Mouse (Mus musculus): ENCODE measurements around the gene Zcrb1. TPM values are rescaled to one million over a fixed set of nuclear protein-coding genes. Genes with fewer than 3 reads are reported as not detected.
A peak's percentile ranks its signal among the peaks of the same experiment; 100 is the strongest.

The Zcrb1 gene
- polyA plus RNA-seq, 1 experiment from 2014 or later: 110 TPM

DNA sequence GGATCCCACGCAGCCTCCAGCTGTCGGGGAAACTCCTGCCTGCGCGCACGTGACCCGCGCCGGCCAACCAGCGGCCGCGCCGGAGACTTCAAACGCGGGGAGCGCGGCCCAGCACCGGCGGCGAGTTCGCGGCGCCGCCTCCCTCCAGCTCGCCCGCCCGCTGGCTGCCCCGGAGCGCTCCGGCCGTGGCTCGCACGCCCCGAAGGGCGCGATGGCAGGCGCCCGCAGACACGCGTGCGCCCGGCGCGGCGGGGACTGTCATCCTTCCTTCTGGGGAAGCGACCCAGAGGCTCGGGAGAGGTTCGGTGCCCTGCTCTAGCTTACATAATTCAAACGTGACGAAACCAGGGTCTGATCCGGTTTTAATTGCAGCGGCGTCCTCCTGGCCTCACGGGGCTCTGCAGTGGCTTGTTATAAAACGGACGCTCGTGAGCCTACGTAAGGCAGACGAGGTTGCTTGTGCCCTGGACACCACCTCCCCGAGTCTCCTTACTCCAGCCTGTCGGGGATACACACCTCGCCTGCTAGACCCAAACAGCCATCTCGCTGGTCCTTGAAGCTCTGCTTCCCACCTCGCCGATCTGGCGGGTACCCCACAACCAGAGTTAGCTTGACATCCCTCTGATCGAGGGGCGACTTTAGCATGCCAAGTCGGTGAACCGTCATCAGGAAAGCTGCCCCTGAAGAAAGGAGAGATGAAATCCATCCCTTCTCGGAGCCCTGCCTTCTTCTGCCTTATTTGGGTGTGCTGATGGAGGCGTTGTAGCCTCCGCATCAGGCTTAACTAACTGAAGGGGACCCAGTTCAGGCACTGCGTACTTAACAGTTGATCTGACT is 61.0 kb downstream of the Zcrb1 start, which contains the start of gene Yaf2:
Gene Yaf2 (minus strand): TSS at position 11 of the 837 bp plus-strand sequence.
- Histone ChIP-seq H3K9ac (ENCODE audit: low read length) (peak within 1 kb of the TSS; percentile 95), H3K4me1 (ENCODE audit: control insufficient read depth, insufficient read depth, low read length) (no peaks in the 10 kb centered on the region), H3K4me2 (ENCODE audit: low read depth, low read length) (peak within 1 kb of the TSS; percentile 93), H3K36me3 (ENCODE audit: control insufficient read depth, insufficient read depth, low read length) (no peaks in the 10 kb centered on the region), H3K4me3 (replicated peaks; ENCODE audit: low read length) (peak within 1 kb of the TSS; percentile 90), H3K27ac (ENCODE audit: low read length) (peak within 1 kb of the TSS; percentile 92), H3K9me3 (replicated peaks; ENCODE audit: control insufficient read depth, low read length) (no peaks in the 10 kb centered on the region), H3K27me3 (ENCODE audit: control insufficient read depth, insufficient read depth, low read length) (no peaks in the 10 kb centered on the region)
- under 1% methylated on average over 54 of the region's 73 CpGs for WGBS
- ATAC-seq (ENCODE audit: insufficient read depth, low FRiP score): peak; percentile 96

DNA sequence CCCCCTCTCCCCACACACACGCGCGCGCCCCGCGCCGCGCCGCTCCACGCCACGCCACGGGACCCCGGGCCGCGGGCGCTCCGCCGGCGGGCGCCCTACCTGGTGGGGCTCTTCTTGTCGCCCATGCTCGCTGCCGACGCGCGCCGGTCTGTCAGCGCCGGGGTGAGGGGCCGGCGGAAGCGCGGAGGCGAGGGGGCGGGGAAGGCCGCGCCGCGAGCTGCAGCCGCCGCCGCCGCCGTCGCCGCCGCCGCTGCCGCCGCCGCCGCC is 61.5 kb downstream of the Zcrb1 start:
- 1% methylated on average over 45 of the region's 52 CpGs for WGBS
- peak overlapping the region; percentile 93 for H3K4me2 ChIP-seq (ENCODE audit: low read depth, low read length)
- no peaks in the 10 kb centered on the region for H3K27me3 ChIP-seq (ENCODE audit: control insufficient read depth, insufficient read depth, low read length)
- no peaks in the 10 kb centered on the region for H3K36me3 ChIP-seq (ENCODE audit: control insufficient read depth, insufficient read depth, low read length)
- H3K4me1 ChIP-seq (ENCODE audit: control insufficient read depth, insufficient read depth, low read length): no peaks in the 10 kb centered on the region
- no peak for ATAC-seq (ENCODE audit: insufficient read depth, low FRiP score)
- H3K9ac ChIP-seq (ENCODE audit: low read length): peak overlapping the region; percentile 95
- H3K4me3 ChIP-seq (replicated peaks; ENCODE audit: low read length): peak overlapping the region; percentile 90
- H3K9me3 ChIP-seq (replicated peaks; ENCODE audit: control insufficient read depth, low read length): no peaks in the 10 kb centered on the region
- H3K27ac ChIP-seq (ENCODE audit: low read length): peak overlapping the region; percentile 92

Other genes starting within 250 kb of the Zcrb1 start
- gene Gxylt1, start 123.2 kb downstream of the Zcrb1 start, polyA plus RNA-seq (2015; fragmentation: Nextera tagmentation; extraction: Ambion mirVana): 10.3 and 11.5 TPM in 2 replicates
- gene Yaf2, start 61.4 kb downstream of the Zcrb1 start, polyA plus RNA-seq (2015; fragmentation: Nextera tagmentation; extraction: Ambion mirVana): 36.2 and 38.9 TPM in 2 replicates
- 34.3 and 38.6 TPM in 2 replicates for gene Pphln1, start within 50 bp of the Zcrb1 start, polyA plus RNA-seq (2015; fragmentation: Nextera tagmentation; extraction: Ambion mirVana)
- gene Prickle1, start 197.6 kb upstream of the Zcrb1 start, polyA plus RNA-seq (2015; fragmentation: Nextera tagmentation; extraction: Ambion mirVana): 20.2 and 21.7 TPM in 2 replicates

All from stomach, embryonic 16.5 days (tissue).